Mouse (Mus musculus) liver, embryonic 11.5 days (tissue): Measurements from ENCODE around the gene Slc44a3. TPM values are rescaled to one million over a fixed set of nuclear protein-coding genes. Genes with fewer than 3 reads are reported as not detected.

Experiments used
- ATAC-seq: fragments of 200-750 bp; cut with Nextera tagmentation; replicated peaks from 2 replicates; pipeline ENCODE4 v1.8.0; 2017; ENCODE audit warnings: moderate number of reproducible peaks, mild to moderate bottlenecking, moderate TSS enrichment, moderate library complexity; ENCODE audit not compliant: low FRiP score
- DNase-seq: peaks from one replicate; pipeline ENCODE4 v3.0.0-alpha.2; 2017; ENCODE audit warnings: low spot score
- H3K27ac ChIP-seq: fragments of 300-500 bp; sonication (generic); 2 replicates; pipeline ENCODE4 v1.5.1; 2014; ENCODE audit warnings: mild to moderate bottlenecking, low read depth, low read length, control low read depth
- H3K27me3 ChIP-seq: fragments of 300-500 bp; sonication (generic); replicated peaks from 2 replicates; pipeline ENCODE4 v1.6.1; 2014; ENCODE audit warnings: low read length, mixed read lengths; ENCODE audit not compliant: control insufficient read depth, insufficient read depth
- H3K36me3 ChIP-seq: fragments of 300-500 bp; sonication (generic); 2 replicates; pipeline ENCODE4 v1.6.1; 2014; ENCODE audit warnings: mild to moderate bottlenecking, low read length, moderate library complexity, mixed read lengths; ENCODE audit not compliant: control insufficient read depth, insufficient read depth
- H3K4me1 ChIP-seq: fragments of 300-500 bp; sonication (generic); replicated peaks from 2 replicates; pipeline ENCODE4 v1.6.1; 2014; ENCODE audit warnings: low read length, mixed read lengths; ENCODE audit not compliant: control insufficient read depth, insufficient read depth
- H3K4me2 ChIP-seq: fragments of 300-500 bp; sonication (generic); 2 replicates; pipeline ENCODE4 v1.6.1; 2014; ENCODE audit warnings: mild to moderate bottlenecking, control low read depth, moderate library complexity
- H3K4me3 ChIP-seq: fragments of 300-500 bp; sonication (generic); 2 replicates; pipeline ENCODE4 v1.5.1; 2014; ENCODE audit warnings: low read depth, low read length, control low read depth
- H3K9ac ChIP-seq: fragments of 300-500 bp; sonication (generic); 2 replicates; pipeline ENCODE4 v1.6.1; 2014; ENCODE audit warnings: low read depth, low read length, control low read depth
- H3K9me3 ChIP-seq: fragments of 300-500 bp; sonication (generic); 2 replicates; pipeline ENCODE4 v1.6.1; 2016; ENCODE audit warnings: low read length, inconsistent platforms, mixed read lengths; ENCODE audit not compliant: control insufficient read depth
- WGBS: fragments of 180-500 bp; shearing (Covaris S2); extraction: QIAGEN DNeasy Blood & Tissue Kit; methylation state at CpG from one replicate; pipeline ENCODE4 v1.1.7; 2014; 5-methylcytosine and 5-hydroxymethylcytosine counted together
- polyA plus RNA-seq: library from polyadenylated mRNA; unstranded; fragments of >200 nt; fragmentation: Nextera tagmentation; extraction: Ambion mirVana; gene quantifications from 2 replicates; pipeline ENCODE4 v1.2.1, GENCODE M21; 2014

Slc44a3 gene
- polyA plus RNA-seq, 1 experiment from 2014 or later: 1.7 TPM

- no peak for DNase-seq
- ATAC-seq: no peak
- Histone ChIP-seq H3K4me3 (no peak overlapping the region), H3K9me3 (no peaks in the 10 kb centered on the region), H3K4me2 (no peak overlapping the region), H3K27me3 (no peaks in the 10 kb centered on the region), H3K36me3 (no peaks in the 10 kb centered on the region), H3K9ac (no peak overlapping the region), H3K27ac (no peak overlapping the region), H3K4me1 (no peaks in the 10 kb centered on the region)
- WGBS: 60% methylated on average over 17 of the region's 17 CpGs
These were observed 5.8 kb downstream of the Slc44a3 start for GRCm38 (mm10) chr3:121526096-121527093.

GRCm38 (mm10) chr3:121521633-121522125 lies 10.5 kb downstream of the Slc44a3 start:
- no peaks in the 10 kb centered on the region for H3K27me3 ChIP-seq
- no peaks in the 10 kb centered on the region for H3K4me1 ChIP-seq
- H3K36me3 ChIP-seq: no peaks in the 10 kb centered on the region
- no peak overlapping the region for H3K4me3 ChIP-seq
- DNase-seq: no peak
- no peak overlapping the region for H3K27ac ChIP-seq
- H3K9ac ChIP-seq: no peak overlapping the region
- ATAC-seq: no peak
- WGBS: 82% methylated on average over 10 of the region's 10 CpGs
- no peaks in the 10 kb centered on the region for H3K9me3 ChIP-seq
- H3K4me2 ChIP-seq: no peak overlapping the region

GRCm38 (mm10) chr3:121521123-121521522 lies 11.1 kb downstream of the Slc44a3 start:
- Histone ChIP-seq H3K9ac (no peak overlapping the region), H3K27me3 (no peaks in the 10 kb centered on the region), H3K36me3 (no peaks in the 10 kb centered on the region), H3K4me3 (no peak overlapping the region), H3K4me2 (no peak overlapping the region), H3K4me1 (no peaks in the 10 kb centered on the region), H3K27ac (no peak overlapping the region), H3K9me3 (no peaks in the 10 kb centered on the region)
- WGBS: 71% methylated on average over 3 of the region's 3 CpGs
- DNase-seq (no peak), ATAC-seq (no peak)

DNA sequence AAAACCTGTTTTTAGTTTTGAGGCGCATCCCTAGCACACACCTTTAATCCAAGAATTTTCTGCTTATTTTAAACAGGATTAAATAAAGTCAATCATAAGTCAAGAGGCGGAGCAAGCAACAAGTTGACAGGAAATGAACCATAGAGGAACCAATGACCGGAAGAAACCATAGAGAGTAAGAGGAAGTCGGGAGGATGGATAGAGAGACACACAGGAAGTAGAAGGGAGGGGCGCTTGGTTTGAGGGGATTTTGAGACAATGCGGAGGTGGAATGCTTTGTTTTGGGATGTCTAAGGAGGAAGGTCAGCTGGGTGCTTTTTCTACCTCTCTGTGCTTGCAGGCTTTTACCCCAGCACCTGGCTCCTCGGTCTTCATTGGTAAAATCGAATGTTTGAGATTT lies 15.2 kb downstream of the Slc44a3 start:
- Histone ChIP-seq H3K4me1 (no peaks in the 10 kb centered on the region), H3K36me3 (no peaks in the 10 kb centered on the region), H3K4me3 (no peak overlapping the region), H3K4me2 (no peak overlapping the region), H3K9me3 (no peaks in the 10 kb centered on the region), H3K27ac (no peak overlapping the region), H3K9ac (no peak overlapping the region), H3K27me3 (no peaks in the 10 kb centered on the region)
- ATAC-seq (no peak), DNase-seq (no peak)
- WGBS: 87% methylated on average over 8 of the region's 8 CpGs

DNA sequence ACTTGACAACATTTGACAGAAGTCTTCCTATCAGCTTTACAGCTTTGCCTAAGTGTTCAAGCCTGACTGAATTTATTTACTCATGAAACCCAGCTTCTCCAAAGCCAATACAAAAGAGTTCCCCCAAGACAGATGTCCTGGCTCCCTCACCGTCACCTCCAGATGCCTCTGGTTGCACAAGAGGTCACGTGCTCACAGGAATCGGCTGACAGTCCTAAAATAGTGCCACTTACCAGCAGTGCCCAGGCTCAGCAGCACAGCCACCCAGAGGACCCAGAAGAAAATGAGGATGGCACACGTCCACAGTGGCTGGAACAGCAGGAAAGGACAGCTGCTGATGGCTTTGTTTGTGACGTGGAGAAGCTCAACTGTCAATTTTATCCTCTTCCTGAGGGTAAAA lies 23.1 kb downstream of the Slc44a3 start:
- no peaks in the 10 kb centered on the region for H3K36me3 ChIP-seq
- no peaks in the 10 kb centered on the region for H3K4me1 ChIP-seq
- peaks cover 3% of the 10 kb centered on the region for H3K27me3 ChIP-seq
- H3K4me2 ChIP-seq: no peak overlapping the region
- DNase-seq (no peak), ATAC-seq (no peak)
- H3K4me3 ChIP-seq: no peak overlapping the region
- whole genome bisulfite sequencing: 37% methylated on average over 5 of the region's 5 CpGs
- H3K9ac ChIP-seq: no peak overlapping the region
- no peak overlapping the region for H3K27ac ChIP-seq
- no peaks in the 10 kb centered on the region for H3K9me3 ChIP-seq

- DNase-seq: no peak
- H3K27me3 ChIP-seq: peaks cover 3% of the 10 kb centered on the region
- no peak overlapping the region for H3K4me2 ChIP-seq
- no peak overlapping the region for H3K4me3 ChIP-seq
- ATAC-seq: no peak
- H3K9ac ChIP-seq: no peak overlapping the region
- 90% methylated on average over 14 of the region's 14 CpGs for WGBS
- H3K9me3 ChIP-seq: no peaks in the 10 kb centered on the region
- H3K4me1 ChIP-seq: no peaks in the 10 kb centered on the region
- no peaks in the 10 kb centered on the region for H3K36me3 ChIP-seq
- H3K27ac ChIP-seq: no peak overlapping the region
These were observed 24.5 kb downstream of the Slc44a3 start for GRCm38 (mm10) chr3:121507678-121508077.

DNA sequence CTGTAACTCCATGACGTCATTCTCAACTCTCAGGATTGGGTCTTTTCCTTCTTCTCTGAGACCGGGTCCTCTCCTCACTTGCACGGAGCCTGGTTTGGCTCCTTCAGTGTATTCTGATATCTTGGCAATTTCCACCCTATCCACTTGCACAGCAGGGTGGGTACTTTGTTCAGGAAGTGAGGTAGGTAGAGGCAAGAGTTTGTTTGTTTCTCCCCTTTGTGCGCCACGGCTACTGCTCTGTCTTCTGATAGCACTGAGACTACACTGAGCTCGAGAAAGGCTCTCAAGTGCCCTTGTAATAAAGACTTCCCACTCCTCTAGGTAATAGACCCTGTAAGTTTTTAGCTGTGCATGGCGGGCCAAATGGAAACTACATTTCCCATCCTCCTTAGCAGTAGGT lies 25.4 kb downstream of the Slc44a3 start:
- Histone ChIP-seq H3K9ac (no peak overlapping the region), H3K36me3 (no peaks in the 10 kb centered on the region), H3K9me3 (no peaks in the 10 kb centered on the region), H3K4me2 (no peak overlapping the region), H3K27ac (no peak overlapping the region), H3K27me3 (peaks cover 3% of the 10 kb centered on the region), H3K4me3 (no peak overlapping the region), H3K4me1 (no peaks in the 10 kb centered on the region)
- WGBS: 84% methylated on average over 7 of the region's 7 CpGs
- ATAC-seq (no peak), DNase-seq (no peak)

GRCm38 (mm10) chr3:121506175-121506574 lies 26.0 kb downstream of the Slc44a3 start:
- no peaks in the 10 kb centered on the region for H3K36me3 ChIP-seq
- no peak overlapping the region for H3K9ac ChIP-seq
- H3K27ac ChIP-seq: no peak overlapping the region
- H3K4me2 ChIP-seq: no peak overlapping the region
- H3K27me3 ChIP-seq: peaks cover 3% of the 10 kb centered on the region
- no peak overlapping the region for H3K4me3 ChIP-seq
- 86% methylated on average over 8 of the region's 8 CpGs for WGBS
- DNase-seq: no peak
- no peak for ATAC-seq
- no peaks in the 10 kb centered on the region for H3K4me1 ChIP-seq
- no peaks in the 10 kb centered on the region for H3K9me3 ChIP-seq
